Mouse (Mus musculus) lung, embryonic 14.5 days (tissue): ENCODE measurements around the gene Gpr12. TPM values are rescaled to one million over a fixed set of nuclear protein-coding genes. Genes with fewer than 3 reads are reported as not detected.
A peak's percentile ranks its signal among the peaks of the same experiment; 100 is the strongest.

Experiments
- ATAC-seq: fragments of 200-750 bp; cut with Nextera tagmentation; 2 replicates; pipeline ENCODE4 v1.8.0; 2017; ENCODE audit warnings: mild to moderate bottlenecking, moderate TSS enrichment, moderate library complexity; ENCODE audit not compliant: insufficient read depth
- DNase-seq: peaks from one replicate; pipeline ENCODE4 v3.0.0-alpha.2; 2015
- H3K27ac ChIP-seq: fragments of 300-500 bp; sonication (generic); 2 replicates; pipeline ENCODE4 v1.5.1; 2014; ENCODE audit warnings: low read depth, mild to moderate bottlenecking, moderate library complexity
- H3K27me3 ChIP-seq: fragments of 300-500 bp; sonication (generic); 2 replicates; pipeline ENCODE4 v1.6.1; 2014; ENCODE audit warnings: low read length, control low read depth; ENCODE audit not compliant: insufficient read depth
- H3K36me3 ChIP-seq: fragments of 300-500 bp; sonication (generic); 2 replicates; pipeline ENCODE4 v1.6.1; 2014; ENCODE audit warnings: control low read depth; ENCODE audit not compliant: insufficient read depth
- H3K4me1 ChIP-seq: fragments of 300-500 bp; sonication (generic); 2 replicates; pipeline ENCODE4 v1.6.1; 2014; ENCODE audit warnings: antibody characterized with exemption, control low read depth; ENCODE audit not compliant: insufficient read depth
- H3K4me2 ChIP-seq: fragments of 300-500 bp; sonication (generic); 2 replicates; pipeline ENCODE4 v1.6.1; 2014; ENCODE audit warnings: mild to moderate bottlenecking
- H3K4me3 ChIP-seq: fragments of 300-500 bp; sonication (generic); 2 replicates; pipeline ENCODE4 v1.5.1; 2014; ENCODE audit warnings: low read depth, low read length
- H3K9ac ChIP-seq: fragments of 300-500 bp; sonication (generic); 2 replicates; pipeline ENCODE4 v1.6.1; 2014
- H3K9me3 ChIP-seq: fragments of 300-500 bp; sonication (generic); 2 replicates; pipeline ENCODE4 v1.6.1; 2016; ENCODE audit warnings: low read depth, low read length, control low read depth
- CTCF ChIP-seq: IDR thresholded peaks from 2 replicates; pipeline ENCODE4 v1.5.1; 2016; ENCODE audit warnings: antibody characterized with exemption, low read depth
- WGBS: fragments of 180-500 bp; shearing (Covaris S2); extraction: QIAGEN DNeasy Blood & Tissue Kit; methylation state at CpG from one replicate; pipeline ENCODE4 v1.1.7; 2014; 5-methylcytosine and 5-hydroxymethylcytosine counted together
- polyA plus RNA-seq: library from polyadenylated mRNA; unstranded; fragments of >200 nt; fragmentation: Nextera tagmentation; extraction: Ambion mirVana; gene quantifications from 2 replicates; pipeline ENCODE4 v1.2.1, GENCODE M21; 2014

Gene Gpr12
- polyA plus RNA-seq, 1 experiment from 2014 or later = not detected

DNA sequence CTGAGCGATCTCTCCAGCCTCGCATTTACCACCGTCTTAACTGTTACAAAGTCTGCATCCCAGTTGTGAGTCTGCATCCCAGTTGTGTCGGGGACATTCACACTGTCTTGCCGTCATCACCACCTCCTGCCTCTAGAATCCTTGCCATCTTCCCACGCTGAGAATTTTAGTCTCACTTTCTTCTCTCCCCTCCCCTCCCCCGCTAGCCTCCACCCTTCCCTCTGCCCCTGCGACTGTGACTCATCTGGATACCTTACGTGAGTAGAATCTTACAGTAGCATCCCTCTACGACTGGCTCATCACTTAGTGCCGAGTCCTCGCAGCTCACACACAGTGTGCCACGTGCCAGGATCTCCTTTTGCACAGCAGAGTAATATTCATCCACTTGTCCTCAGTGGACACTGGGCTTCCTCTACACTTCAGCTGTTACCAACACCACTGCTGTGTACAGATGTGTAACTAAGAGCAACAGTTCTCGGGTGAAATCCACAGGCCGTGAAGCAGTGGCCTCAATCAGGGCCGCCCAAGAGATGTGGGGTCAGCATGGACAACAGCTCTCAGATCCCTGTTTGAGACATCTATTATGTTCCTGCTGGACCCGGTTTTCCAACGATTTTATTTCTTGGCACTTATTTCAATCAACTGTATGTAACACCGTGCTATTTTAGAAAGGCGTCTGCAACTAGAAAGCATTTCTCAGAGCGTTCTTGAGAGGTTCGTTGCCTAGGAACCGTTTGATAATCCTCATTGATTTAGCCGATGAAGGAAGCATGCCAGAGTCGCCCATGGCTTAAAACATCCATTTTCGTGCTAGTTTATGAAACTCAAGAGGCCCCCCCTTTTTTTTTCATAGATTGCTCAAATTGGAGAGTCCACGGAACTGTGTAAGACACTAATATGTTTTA lies 13.4 kb upstream of the Gpr12 start:
- WGBS = 81% methylated on average over 27 of the region's 27 CpGs
- no peak for TF ChIP-seq CTCF

GRCm38 (mm10) chr5:146597503-146597874 lies 12.4 kb upstream of the Gpr12 start:
- Histone ChIP-seq H3K36me3 (no peaks in the 10 kb centered on the region), H3K9me3 (no peaks in the 10 kb centered on the region), H3K27ac (no peak overlapping the region), H3K9ac (no peak overlapping the region), H3K27me3 (no peaks in the 10 kb centered on the region), H3K4me1 (no peaks in the 10 kb centered on the region), H3K4me3 (no peak overlapping the region), H3K4me2 (no peak overlapping the region)
- TF ChIP-seq CTCF = no peak
- no peak for ATAC-seq
- 94% methylated on average over 10 of the region's 10 CpGs for WGBS
- DNase-seq = no peak

More for the DNA sequence above, 13.4 kb upstream of the Gpr12 start:
- no peak for DNase-seq
- no peaks in the 10 kb centered on the region for H3K27me3 ChIP-seq
- ATAC-seq = no peak
- H3K27ac ChIP-seq = no peak overlapping the region
- H3K4me2 ChIP-seq = no peak overlapping the region
- H3K4me3 ChIP-seq = no peak overlapping the region
- H3K9me3 ChIP-seq = no peaks in the 10 kb centered on the region
- H3K4me1 ChIP-seq = no peaks in the 10 kb centered on the region
- no peaks in the 10 kb centered on the region for H3K36me3 ChIP-seq
- no peak overlapping the region for H3K9ac ChIP-seq

DNA sequence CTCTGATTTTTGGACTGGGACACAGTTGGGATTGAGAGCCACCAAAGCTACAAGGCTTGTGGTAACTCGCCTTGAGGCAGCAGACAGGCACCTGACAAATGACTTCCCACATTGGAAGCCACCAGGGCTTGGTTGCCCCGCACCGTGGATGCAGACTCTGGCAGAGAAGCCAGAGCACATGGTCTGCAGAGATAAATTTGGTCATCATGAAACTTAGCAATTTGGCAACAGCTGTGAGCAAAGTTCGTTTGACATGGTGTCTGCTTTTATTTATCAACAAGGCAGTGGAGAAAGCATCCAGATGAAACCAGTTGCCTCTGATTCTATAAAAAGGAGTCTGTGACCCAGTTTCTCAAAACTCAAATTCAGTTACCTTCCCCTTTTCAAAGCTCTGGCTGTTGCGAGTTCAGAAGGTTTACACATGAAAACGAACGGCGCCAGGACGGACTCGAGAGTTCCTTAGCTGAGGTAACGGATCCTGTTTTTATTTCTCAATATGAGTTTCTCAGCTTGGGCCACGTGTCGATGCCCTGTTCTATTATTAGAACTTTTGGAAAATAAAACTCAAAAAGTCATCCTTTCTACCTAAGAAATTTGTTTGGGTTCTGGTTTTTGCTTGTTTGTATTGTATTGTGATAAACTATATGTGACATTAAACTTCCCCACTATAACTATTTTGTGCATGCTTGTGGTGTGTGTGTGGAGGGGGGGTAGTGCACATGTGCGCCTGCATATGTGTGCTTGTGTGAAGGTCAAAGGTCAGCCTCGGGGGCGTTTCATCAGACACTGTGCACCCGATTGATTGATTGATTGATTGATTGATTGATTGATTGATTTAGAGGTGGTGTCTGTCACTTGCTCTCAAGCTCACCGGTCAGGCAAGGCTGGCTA lies 11.8 kb upstream of the Gpr12 start:
- DNase-seq = no peak
- WGBS = 62% methylated on average over 18 of the region's 18 CpGs

DNA sequence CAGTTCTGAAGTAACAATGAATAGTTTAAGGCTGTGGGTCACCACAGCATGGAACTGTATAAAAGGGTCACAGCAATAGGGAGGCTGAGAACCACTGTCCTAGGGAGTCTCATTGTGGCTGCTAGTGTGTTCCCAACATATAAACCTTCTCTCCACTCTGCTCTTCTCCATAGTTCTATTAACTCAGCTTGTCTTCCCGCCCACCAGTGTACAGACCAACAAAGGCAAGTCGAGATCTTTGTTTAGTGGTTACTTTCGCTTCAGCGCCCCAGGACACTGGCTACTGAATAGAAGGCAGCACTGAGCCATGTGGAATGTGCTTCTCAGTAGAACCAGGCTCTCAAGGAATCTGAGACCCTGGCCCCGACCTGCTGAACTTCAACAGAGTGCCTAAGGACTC lies 7.5 kb upstream of the Gpr12 start:
- 65% methylated on average over 5 of the region's 5 CpGs for WGBS
- ATAC-seq = no peak
- Histone ChIP-seq H3K4me1 (no peaks in the 10 kb centered on the region), H3K4me3 (no peak overlapping the region), H3K9ac (no peak overlapping the region), H3K9me3 (no peaks in the 10 kb centered on the region), H3K27ac (no peak overlapping the region), H3K36me3 (no peaks in the 10 kb centered on the region), H3K27me3 (no peaks in the 10 kb centered on the region), H3K4me2 (no peak overlapping the region)
- DNase-seq = no peak
- no peak for TF ChIP-seq CTCF

More for the DNA sequence above, 11.8 kb upstream of the Gpr12 start:
- no peak overlapping the region for H3K4me3 ChIP-seq
- no peak overlapping the region for H3K4me2 ChIP-seq
- H3K9me3 ChIP-seq = no peaks in the 10 kb centered on the region
- H3K36me3 ChIP-seq = no peaks in the 10 kb centered on the region
- TF ChIP-seq CTCF = no peak
- ATAC-seq = no peak
- no peaks in the 10 kb centered on the region for H3K4me1 ChIP-seq
- no peak overlapping the region for H3K27ac ChIP-seq
- H3K27me3 ChIP-seq = no peaks in the 10 kb centered on the region
- no peak overlapping the region for H3K9ac ChIP-seq

- Histone ChIP-seq H3K4me3 (no peak overlapping the region), H3K9me3 (no peaks in the 10 kb centered on the region), H3K27me3 (peaks cover 5% of the 10 kb centered on the region; the same call in 1 of the 2 replicates), H3K9ac (no peak overlapping the region), H3K36me3 (no peaks in the 10 kb centered on the region), H3K4me1 (no peaks in the 10 kb centered on the region), H3K4me2 (no peak overlapping the region), H3K27ac (no peak overlapping the region)
- no peak for TF ChIP-seq CTCF
- WGBS = 64% methylated on average over 4 of the region's 4 CpGs
- no peak for DNase-seq
- no peak for ATAC-seq
Observed at GRCm38 (mm10) chr5:146591636-146592035, 6.6 kb upstream of the Gpr12 start.

- H3K27ac ChIP-seq = no peak overlapping the region
- H3K9me3 ChIP-seq = no peaks in the 10 kb centered on the region
- H3K4me3 ChIP-seq = no peak overlapping the region
- peak; percentile 26 for DNase-seq
- no peaks in the 10 kb centered on the region for H3K36me3 ChIP-seq
- no peak for TF ChIP-seq CTCF
- no peak overlapping the region for H3K9ac ChIP-seq
- WGBS = 61% methylated on average over 4 of the region's 4 CpGs
- no peak for ATAC-seq
- peaks cover 11% of the 10 kb centered on the region for H3K27me3 ChIP-seq
- no peaks in the 10 kb centered on the region for H3K4me1 ChIP-seq
- H3K4me2 ChIP-seq = no peak overlapping the region
Observed at GRCm38 (mm10) chr5:146590987-146591386, 5.9 kb upstream of the Gpr12 start.
